Mouse (Mus musculus): ENCODE data around the gene Pde4c.

- TF ChIP-seq CTCF (IDR thresholded peaks at IDR 0.05; ENCODE audit: borderline replicate concordance, extremely low read depth, insufficient read depth, insufficient read length) (no peak), POLR2A (IDR thresholded peaks at IDR 0.05; ENCODE audit: borderline replicate concordance, extremely low read depth, insufficient read depth, insufficient read length, poor library complexity, severe bottlenecking) (no peak)
These were observed 23.2 kb downstream of the Pde4c start for GRCm38 (mm10) chr8:70746676-70747075.

Data from brain, embryonic 14.5 days (tissue).